Mouse (Mus musculus): ENCODE data around the gene Iffo1. TPM values are rescaled to one million over a fixed set of nuclear protein-coding genes. Genes with fewer than 3 reads are reported as not detected.

Iffo1 gene
- polyA plus RNA-seq, 1 experiment from 2014 or later = 18.3 TPM

DNA sequence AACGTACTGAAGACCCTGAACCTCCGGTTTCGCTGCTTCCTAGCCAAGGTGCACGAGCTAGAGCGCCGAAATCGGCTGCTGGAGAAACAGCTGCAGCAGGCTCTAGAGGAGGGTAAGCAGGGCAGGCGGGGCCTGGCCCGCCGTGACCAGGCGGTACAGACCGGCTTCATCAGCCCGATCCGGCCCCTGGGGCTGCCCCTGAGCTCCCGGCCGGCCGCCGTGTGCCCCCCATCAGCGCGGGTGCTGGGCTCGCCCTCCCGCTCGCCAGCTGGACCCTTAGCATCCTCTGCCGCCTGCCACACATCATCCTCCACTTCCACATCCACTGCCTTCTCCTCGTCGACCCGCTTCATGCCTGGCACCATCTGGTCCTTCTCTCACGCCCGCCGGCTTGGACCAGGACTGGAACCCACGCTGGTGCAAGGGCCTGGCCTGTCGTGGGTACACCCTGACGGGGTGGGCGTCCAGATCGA, 474 bp downstream of the Iffo1 start:
- H3K4me3 ChIP-seq = peak overlapping the region; percentile 87
- H3K27me3 ChIP-seq (ENCODE audit: insufficient read depth, poor library complexity, severe bottlenecking) = no peaks in the 10 kb centered on the region
- no peaks in the 10 kb centered on the region for H3K9me3 ChIP-seq
- peaks cover 62% of the 10 kb centered on the region for H3K36me3 ChIP-seq
- peak overlapping the region; percentile 94 for H3K27ac ChIP-seq
- peaks cover 59% of the 10 kb centered on the region for H3K4me1 ChIP-seq (replicated peaks)
- 2% methylated on average over 35 of the region's 35 CpGs for WGBS
- no peak for DNase-seq (ENCODE audit: low spot score)

GRCm38 (mm10) chr6:125146148-125146547, 1.1 kb downstream of the Iffo1 start:
- H3K27ac ChIP-seq = peak overlapping the region; percentile 94
- H3K9me3 ChIP-seq = no peaks in the 10 kb centered on the region
- 58% methylated on average over 7 of the region's 7 CpGs for WGBS
- no peaks in the 10 kb centered on the region for H3K27me3 ChIP-seq (ENCODE audit: insufficient read depth, poor library complexity, severe bottlenecking)
- peak overlapping the region; percentile 87 for H3K4me3 ChIP-seq
- H3K4me1 ChIP-seq (replicated peaks) = peaks cover 59% of the 10 kb centered on the region
- DNase-seq (ENCODE audit: low spot score) = no peak
- H3K36me3 ChIP-seq = peaks cover 62% of the 10 kb centered on the region

DNA sequence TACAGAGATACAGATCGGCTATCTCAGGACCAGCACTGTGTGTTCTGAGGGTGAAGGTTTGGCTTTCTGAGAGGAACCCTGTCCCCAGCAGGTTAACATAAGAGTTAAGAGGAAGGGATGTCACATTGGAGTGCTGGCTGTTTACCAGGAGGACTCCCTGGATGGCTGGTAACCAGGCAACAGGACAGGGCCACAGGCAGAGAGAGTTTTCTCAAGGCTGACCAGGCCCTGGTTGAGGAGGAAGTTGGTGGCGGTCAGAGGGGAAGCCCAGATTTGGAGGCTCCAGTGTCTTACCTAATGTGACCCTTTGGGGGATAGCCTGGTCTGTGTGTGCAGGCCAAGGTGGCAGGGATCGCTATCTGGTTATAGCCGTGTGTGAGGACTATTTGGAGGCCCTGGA, 1.8 kb downstream of the Iffo1 start:
- Histone ChIP-seq H3K27ac (peak overlapping the region; percentile 94; the same call in 1 of the 2 replicates), H3K9me3 (no peaks in the 10 kb centered on the region), H3K27me3 (ENCODE audit: insufficient read depth, poor library complexity, severe bottlenecking) (no peaks in the 10 kb centered on the region), H3K36me3 (peaks cover 62% of the 10 kb centered on the region), H3K4me1 (replicated peaks) (peaks cover 59% of the 10 kb centered on the region), H3K4me3 (peak overlapping the region; percentile 87)
- no peak for DNase-seq (ENCODE audit: low spot score)
- 83% methylated on average over 4 of the region's 4 CpGs for WGBS

DNA sequence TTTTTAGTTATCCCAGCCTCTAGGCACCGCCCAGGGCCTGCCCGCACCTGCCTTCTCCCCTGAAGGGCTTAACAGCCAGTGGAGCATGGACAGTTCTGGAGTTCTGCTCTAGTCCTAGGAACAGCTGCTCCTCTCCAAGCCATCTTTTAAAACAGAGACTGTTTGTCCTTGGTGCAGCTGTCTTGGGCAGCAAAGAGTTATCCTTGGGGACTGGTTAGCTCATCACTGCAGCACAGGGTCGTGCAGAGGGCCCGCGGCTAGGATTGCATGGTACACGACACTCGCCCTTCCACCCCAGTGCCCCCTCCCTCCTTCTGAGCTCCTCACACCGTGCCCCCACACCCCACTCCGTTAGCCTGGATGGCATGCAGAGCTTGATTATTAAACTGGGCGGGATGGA, 2.3 kb downstream of the Iffo1 start:
- Histone ChIP-seq H3K4me1 (replicated peaks) (peaks cover 61% of the 10 kb centered on the region), H3K36me3 (peaks cover 62% of the 10 kb centered on the region), H3K27me3 (ENCODE audit: insufficient read depth, poor library complexity, severe bottlenecking) (no peaks in the 10 kb centered on the region), H3K9me3 (no peaks in the 10 kb centered on the region), H3K4me3 (peak overlapping the region; percentile 87), H3K27ac (peak overlapping the region; percentile 94; the same call in 1 of the 2 replicates)
- WGBS = 65% methylated on average over 10 of the region's 10 CpGs
- DNase-seq (ENCODE audit: low spot score) = no peak

DNA sequence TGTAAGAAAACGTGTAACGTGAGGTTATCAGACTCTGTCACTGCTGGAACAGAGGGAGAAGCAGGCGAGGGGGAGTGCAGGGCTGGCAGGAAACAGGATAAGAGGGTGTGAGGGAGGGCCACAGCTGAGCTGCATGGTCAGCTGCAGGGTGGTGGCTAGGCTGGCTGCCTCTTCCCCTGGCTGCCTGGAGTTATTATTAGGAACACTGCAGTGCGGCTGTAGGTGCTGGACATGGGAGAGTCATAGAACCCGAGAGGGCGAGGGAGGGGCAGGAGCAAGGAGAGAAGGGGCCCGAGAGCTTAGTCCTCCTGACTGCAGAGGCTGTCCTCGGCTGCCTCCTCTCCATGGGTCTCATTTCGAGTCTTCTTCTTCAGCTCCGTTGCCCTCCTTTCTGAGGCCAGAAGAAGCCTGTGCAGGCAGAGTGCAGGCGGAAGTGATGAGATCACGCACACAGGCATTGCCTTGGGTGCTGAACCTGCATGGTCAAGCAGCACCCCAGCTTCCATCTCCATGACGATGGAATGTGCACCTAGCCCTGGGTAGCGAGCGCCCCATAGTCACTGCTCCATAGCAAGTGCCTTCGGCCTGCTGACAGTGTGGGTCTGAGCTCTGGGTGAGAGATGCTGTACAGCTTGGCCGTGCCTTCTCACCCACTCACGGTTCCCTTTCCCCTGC, 3.3 kb downstream of the Iffo1 start:
- DNase-seq (ENCODE audit: low spot score) = no peak
- Histone ChIP-seq H3K4me1 (replicated peaks) (peaks cover 63% of the 10 kb centered on the region), H3K36me3 (peaks cover 62% of the 10 kb centered on the region), H3K27me3 (ENCODE audit: insufficient read depth, poor library complexity, severe bottlenecking) (no peaks in the 10 kb centered on the region), H3K4me3 (no peak overlapping the region; the same call in 1 of the 2 replicates), H3K27ac (peak overlapping the region; percentile 64), H3K9me3 (no peaks in the 10 kb centered on the region)
- 76% methylated on average over 18 of the region's 18 CpGs for WGBS

DNA sequence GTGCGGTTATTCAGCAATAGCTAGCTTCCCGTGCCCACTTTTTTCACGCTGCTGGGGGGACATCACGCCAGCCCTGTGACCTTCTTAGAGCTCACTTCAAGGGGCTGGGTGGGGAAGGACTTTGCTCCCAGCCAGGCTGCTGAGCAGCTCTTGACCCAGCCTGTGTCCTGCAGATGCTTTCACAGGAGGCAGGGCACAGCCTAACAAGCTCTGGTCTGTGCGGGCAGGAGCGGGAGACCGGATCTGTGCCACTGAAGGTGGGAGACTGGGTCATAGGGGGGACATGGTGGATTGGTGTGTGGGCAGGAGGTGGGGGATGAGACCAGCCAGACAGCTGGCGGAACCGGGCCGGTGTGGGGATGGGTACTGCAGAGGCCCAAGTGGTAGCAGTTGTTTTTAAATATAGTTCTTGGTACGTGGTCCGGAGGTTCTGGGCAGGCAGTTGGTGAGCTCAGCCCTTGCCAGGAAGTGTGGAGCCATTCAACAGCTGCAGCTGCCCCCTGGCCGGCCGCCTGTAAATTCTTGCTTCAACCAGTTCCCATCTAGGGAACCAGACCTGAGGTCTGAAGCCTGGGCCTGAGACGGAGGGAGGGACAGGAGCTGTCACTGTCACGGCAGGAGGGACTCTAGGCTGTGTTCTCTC, 4.0 kb downstream of the Iffo1 start:
- Histone ChIP-seq H3K4me3 (no peak overlapping the region), H3K27me3 (ENCODE audit: insufficient read depth, poor library complexity, severe bottlenecking) (no peaks in the 10 kb centered on the region), H3K4me1 (replicated peaks) (peaks cover 61% of the 10 kb centered on the region), H3K36me3 (peaks cover 62% of the 10 kb centered on the region), H3K9me3 (no peaks in the 10 kb centered on the region), H3K27ac (peak overlapping the region; percentile 64)
- DNase-seq (ENCODE audit: low spot score) = no peak
- WGBS = 82% methylated on average over 16 of the region's 16 CpGs

- DNase-seq (ENCODE audit: low spot score) = no peak
- Histone ChIP-seq H3K4me1 (replicated peaks) (peaks cover 56% of the 10 kb centered on the region), H3K27ac (peak overlapping the region; percentile 35; the same call in 1 of the 2 replicates), H3K4me3 (no peak overlapping the region), H3K27me3 (ENCODE audit: insufficient read depth, poor library complexity, severe bottlenecking) (no peaks in the 10 kb centered on the region), H3K9me3 (no peaks in the 10 kb centered on the region), H3K36me3 (peaks cover 59% of the 10 kb centered on the region)
- WGBS = 69% methylated on average over 7 of the region's 7 CpGs
Measured at GRCm38 (mm10) chr6:125149569-125149950, 4.5 kb downstream of the Iffo1 start.

DNA sequence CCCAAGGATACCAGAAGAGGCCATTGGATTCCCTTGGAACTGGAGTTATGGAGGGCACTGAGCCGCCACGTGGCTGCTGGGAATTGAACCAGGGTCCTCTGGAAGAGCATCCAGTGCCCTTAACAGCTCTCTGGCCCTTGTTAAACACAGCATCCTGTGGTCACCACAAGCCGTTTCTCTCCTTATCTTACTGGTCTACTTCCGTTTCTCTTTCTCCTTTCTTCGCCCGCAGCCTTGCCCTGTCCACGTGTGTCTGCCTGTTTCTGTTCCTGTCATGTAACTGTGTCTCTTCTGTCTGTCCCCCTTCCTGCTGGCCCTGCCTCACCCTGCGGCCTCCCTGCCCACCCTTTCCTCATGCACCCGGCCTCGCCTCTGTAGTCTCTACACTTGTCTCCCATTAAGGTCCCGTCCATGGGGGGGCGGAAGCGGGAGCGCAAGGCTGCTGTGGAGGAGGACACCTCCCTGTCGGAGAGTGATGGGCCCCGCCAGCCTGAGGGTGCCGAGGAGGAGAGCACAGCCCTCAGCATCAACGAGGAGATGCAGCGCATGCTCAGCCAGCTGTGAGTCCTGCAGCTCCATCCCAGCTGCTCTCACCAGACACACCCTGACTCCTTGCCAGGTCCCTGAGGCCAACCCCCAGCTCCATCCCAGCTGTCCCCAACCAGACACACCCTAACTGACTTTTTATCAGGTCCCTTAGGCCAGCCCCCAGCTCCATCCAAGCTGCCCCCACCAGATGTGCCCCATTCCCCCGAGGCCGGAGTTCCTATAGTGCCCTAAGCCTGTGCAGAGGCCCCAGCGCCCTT, 7.4 kb downstream of the Iffo1 start:
- no peak for DNase-seq (ENCODE audit: low spot score)
- H3K4me3 ChIP-seq = no peak overlapping the region
- H3K36me3 ChIP-seq = peaks cover 86% of the 10 kb centered on the region
- no peaks in the 10 kb centered on the region for H3K9me3 ChIP-seq
- H3K4me1 ChIP-seq (replicated peaks) = peaks cover 55% of the 10 kb centered on the region
- no peaks in the 10 kb centered on the region for H3K27me3 ChIP-seq (ENCODE audit: insufficient read depth, poor library complexity, severe bottlenecking)
- H3K27ac ChIP-seq = 0 out of 2 replicates have a peak overlapping the region, but pooled peaks have one; percentile 50
- 86% methylated on average over 22 of the region's 22 CpGs for WGBS

- DNase-seq (ENCODE audit: low spot score) = no peak
- Histone ChIP-seq H3K36me3 (peaks cover 91% of the 10 kb centered on the region), H3K4me3 (no peak overlapping the region), H3K27me3 (ENCODE audit: insufficient read depth, poor library complexity, severe bottlenecking) (no peaks in the 10 kb centered on the region), H3K4me1 (replicated peaks) (peaks cover 55% of the 10 kb centered on the region), H3K27ac (no peak overlapping the region), H3K9me3 (no peaks in the 10 kb centered on the region)
- WGBS = 84% methylated on average over 5 of the region's 5 CpGs
Measured at GRCm38 (mm10) chr6:125153018-125153389, 8.0 kb downstream of the Iffo1 start.

DNA sequence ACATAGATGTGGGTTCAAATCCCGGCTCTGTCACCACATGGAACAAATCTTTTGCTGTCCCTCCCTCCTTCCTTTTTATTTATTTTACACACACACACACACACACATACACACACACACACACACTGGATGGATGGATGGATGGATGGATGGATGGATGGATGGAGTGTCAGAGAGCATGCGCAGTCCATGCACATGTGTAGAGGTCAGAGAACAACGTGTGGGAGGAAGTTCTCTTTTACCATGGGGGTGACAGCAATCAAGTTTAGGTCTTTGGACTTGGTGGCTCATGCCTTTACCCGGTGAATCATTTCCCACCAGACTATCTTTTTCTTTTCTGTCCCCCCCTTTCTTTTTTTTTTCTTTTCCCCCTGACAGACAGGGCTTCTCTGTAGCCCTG, 8.6 kb downstream of the Iffo1 start:
- WGBS = 90% methylated on average over 4 of the region's 4 CpGs

DNA sequence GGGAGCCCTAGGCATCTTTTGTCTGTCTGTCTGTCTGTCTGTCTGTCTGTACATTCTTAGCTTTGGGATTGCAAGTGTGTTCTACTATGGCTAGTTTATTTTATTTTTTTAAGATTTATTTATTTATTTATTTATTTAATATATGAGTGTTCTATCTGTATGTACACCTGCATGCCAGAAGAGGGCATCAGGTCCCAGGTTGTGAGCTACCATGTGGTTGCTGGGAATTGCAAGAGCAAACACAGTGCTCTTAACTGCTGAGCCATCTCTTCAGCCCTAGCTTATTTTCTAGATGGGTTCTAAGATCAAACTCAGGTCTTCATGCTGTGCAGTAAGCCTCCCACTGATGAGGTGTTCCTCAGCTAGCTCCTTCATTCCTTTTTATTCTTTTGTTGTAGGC, 9.5 kb downstream of the Iffo1 start:
- Histone ChIP-seq H3K36me3 (peaks cover 90% of the 10 kb centered on the region), H3K27me3 (ENCODE audit: insufficient read depth, poor library complexity, severe bottlenecking) (no peaks in the 10 kb centered on the region), H3K9me3 (no peaks in the 10 kb centered on the region), H3K4me1 (replicated peaks) (peaks cover 52% of the 10 kb centered on the region), H3K4me3 (no peak overlapping the region), H3K27ac (no peak overlapping the region)
- DNase-seq (ENCODE audit: low spot score) = no peak

More for the DNA sequence above, 8.6 kb downstream of the Iffo1 start:
- no peak for DNase-seq (ENCODE audit: low spot score)
- no peak overlapping the region for H3K27ac ChIP-seq
- no peaks in the 10 kb centered on the region for H3K27me3 ChIP-seq (ENCODE audit: insufficient read depth, poor library complexity, severe bottlenecking)
- peaks cover 53% of the 10 kb centered on the region for H3K4me1 ChIP-seq (replicated peaks)
- no peaks in the 10 kb centered on the region for H3K9me3 ChIP-seq
- peaks cover 89% of the 10 kb centered on the region for H3K36me3 ChIP-seq
- no peak overlapping the region for H3K4me3 ChIP-seq

- Histone ChIP-seq H3K4me3 (no peak overlapping the region), H3K27me3 (ENCODE audit: insufficient read depth, poor library complexity, severe bottlenecking) (no peaks in the 10 kb centered on the region; the same call in 1 of the 2 replicates), H3K36me3 (peaks cover 93% of the 10 kb centered on the region), H3K9me3 (no peaks in the 10 kb centered on the region), H3K27ac (no peak overlapping the region), H3K4me1 (replicated peaks) (peaks cover 55% of the 10 kb centered on the region)
- no peak for DNase-seq (ENCODE audit: low spot score)
- 88% methylated on average over 8 of the region's 8 CpGs for WGBS
Measured at GRCm38 (mm10) chr6:125155262-125155661, 10.2 kb downstream of the Iffo1 start.

DNA sequence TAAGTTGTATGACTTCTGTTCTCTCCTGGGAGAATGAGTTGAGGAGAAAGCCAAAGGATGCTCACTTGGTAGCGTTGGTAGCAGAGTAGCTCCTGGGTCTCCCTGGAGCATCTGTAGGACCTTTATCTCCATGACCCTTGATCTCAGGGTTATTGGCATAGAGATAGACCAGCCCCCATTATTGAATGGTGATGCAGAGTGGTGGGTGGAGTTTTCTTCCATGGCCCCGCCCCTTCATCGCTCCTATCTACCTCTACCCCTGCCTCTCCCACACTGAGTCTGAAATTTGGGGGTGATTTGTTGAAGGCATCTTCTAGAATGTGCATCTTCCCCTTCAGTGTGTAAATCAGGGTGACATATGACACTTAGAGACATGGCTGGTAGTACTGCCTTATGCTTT, 11.4 kb downstream of the Iffo1 start:
- peak overlapping the region; percentile 82; the same call in 1 of the 2 replicates for H3K27ac ChIP-seq
- WGBS = 76% methylated on average over 3 of the region's 3 CpGs

More for the DNA sequence above, 11.4 kb downstream of the Iffo1 start:
- no peak for DNase-seq (ENCODE audit: low spot score)
- peaks cover 93% of the 10 kb centered on the region for H3K36me3 ChIP-seq
- no peaks in the 10 kb centered on the region; the same call in 1 of the 2 replicates for H3K27me3 ChIP-seq (ENCODE audit: insufficient read depth, poor library complexity, severe bottlenecking)
- no peaks in the 10 kb centered on the region for H3K9me3 ChIP-seq
- peaks cover 67% of the 10 kb centered on the region for H3K4me1 ChIP-seq (replicated peaks)
- H3K4me3 ChIP-seq = peak overlapping the region; percentile 23

Data from hindbrain, embryonic 10.5 days (tissue).